Mouse (Mus musculus): ENCODE measurements at regions not wholly inside any gene's neighbourhood (a gene's known extent, or its start where the extent isn't known, plus 50 kb on each side); places are given as distances from the start of the nearest gene placed in this dataset.

DNA sequence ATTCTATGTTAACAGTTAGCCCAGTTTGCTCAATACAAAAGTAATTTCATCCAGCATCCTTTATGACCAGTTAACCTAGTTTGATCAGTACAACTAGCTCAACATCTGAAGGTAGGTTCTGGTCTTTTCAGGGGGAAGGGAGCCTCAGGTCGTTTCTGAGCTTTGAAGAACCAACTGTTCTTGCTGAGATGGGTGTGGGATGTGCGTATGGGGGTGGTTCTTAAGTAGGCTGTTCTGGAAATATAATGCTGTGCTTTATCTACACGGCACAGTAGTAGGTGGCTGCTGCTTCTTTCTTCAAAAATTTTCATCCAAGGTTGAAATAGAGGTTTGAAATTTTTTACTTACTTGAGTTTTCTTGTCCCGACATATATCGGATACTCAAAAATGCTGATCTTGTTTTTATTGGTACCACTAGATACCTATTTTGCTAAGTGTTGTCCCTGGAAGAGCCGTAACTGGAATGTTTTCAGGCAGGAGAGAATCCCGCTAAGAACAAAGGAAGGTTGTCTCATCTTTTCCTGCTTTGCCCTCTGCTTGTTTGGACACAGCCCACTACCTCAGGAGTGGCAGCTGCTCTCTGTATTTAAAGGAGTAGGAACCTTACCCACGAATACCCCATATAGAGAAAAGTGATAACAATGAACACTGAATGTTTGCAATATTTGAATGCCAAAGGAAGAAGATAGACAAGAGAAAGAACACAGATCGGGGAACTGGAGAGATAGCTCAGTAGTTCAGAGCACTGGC is 275.5 kb downstream of the Cdh10 start:
- DNase-seq (ENCODE audit: low read depth, low spot score): no peak

DNA sequence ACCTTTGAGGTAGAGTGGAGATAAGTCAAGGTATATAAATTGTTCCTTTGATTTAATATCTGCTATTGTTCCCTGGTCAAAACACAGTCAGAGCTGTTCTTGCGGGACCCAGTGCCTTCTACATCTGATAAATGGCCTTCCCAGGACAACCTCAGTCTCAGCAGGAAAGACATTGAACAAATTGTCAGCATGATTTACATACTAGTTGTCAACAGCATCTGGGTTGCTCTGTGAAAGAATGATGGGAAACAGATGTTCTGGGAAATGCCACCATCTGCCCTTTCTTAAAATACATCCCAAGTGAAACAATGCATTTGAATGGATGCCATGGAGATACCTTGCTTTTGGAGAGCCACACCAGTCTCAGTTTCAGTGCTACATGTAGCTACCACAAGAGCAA is 296.2 kb downstream of the Cdh10 start:
- no peak for DNase-seq (ENCODE audit: low read depth, low spot score)

DNA sequence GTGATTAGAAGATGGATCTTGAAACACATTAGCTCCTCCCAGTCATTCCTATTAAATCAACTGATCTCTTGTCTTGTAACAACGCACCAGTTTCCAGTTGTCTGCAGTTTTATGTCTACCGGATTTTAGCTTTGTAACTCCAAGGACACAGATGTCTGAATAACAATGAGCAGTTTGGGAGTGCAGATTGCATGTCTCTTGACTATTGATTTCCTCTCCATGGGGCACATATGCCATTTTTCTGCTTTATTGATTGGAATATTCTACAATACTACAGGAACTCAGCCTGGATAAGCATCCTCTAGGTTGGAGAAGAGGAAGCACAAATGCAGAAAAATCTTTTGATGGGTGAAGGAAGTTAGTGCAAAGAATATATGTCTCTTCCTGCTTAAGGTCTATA is 300.2 kb downstream of the Cdh10 start:
- DNase-seq (ENCODE audit: low read depth, low spot score): peak; percentile 6

DNA sequence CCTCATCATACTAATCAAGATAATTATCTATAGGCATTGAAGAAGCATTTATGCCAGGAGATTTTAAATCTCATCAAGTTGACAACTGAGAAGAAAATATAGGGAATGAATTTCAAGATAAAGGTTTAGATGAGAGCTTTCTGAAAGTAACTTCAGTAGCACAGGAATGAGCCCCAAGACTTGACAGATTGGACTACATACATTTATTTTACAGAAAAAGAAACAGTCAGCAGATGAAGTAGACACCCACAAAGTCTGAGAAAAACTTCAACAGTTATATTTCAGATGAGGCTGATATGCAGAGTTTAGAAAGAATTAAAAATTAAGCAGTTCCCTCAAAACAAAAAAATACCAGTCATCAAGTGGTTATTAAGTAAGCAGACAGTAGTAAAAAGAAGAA is 308.7 kb downstream of the Cdh10 start:
- no peak for DNase-seq (ENCODE audit: low read depth, low spot score)

DNA sequence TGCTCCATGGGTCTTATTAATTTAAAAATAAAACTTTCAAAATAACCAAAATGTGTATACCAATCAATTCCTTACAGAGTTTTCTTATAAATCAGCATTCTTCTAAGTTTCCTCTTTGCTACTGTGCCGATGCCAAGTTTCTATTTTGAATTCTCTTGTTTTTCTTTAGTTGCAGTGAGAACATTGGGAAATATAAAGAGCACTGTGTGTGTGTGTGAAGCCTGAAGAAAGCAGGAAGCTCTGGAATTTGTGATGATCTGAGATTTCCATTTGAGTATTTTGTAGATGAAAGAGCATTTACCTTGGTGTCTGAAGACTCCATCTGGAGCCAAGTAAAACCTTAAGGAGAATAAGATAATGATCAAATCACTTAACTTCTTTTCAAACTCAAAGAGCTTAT is 310.6 kb downstream of the Cdh10 start:
- DNase-seq (ENCODE audit: low read depth, low spot score): no peak

DNA sequence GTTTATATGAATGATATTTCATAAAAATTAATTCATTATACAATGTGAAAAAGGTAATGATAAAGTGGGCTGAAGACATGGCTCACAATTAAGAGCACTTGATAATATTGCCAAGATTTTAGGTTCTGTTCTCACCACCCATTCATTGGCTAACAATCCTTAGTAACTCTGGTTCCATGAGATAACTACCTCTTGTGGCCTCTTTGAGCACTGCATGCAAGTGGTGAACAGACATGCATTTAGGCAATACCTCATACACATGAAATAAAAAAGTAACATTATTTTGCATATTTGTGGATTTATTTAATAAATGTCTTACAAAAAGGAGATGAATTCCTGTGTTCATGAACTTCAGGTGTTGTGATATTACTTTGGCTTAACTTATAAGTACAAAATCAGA is 334.9 kb downstream of the Cdh10 start:
- peak; percentile 4 for DNase-seq (ENCODE audit: low read depth, low spot score)

DNA sequence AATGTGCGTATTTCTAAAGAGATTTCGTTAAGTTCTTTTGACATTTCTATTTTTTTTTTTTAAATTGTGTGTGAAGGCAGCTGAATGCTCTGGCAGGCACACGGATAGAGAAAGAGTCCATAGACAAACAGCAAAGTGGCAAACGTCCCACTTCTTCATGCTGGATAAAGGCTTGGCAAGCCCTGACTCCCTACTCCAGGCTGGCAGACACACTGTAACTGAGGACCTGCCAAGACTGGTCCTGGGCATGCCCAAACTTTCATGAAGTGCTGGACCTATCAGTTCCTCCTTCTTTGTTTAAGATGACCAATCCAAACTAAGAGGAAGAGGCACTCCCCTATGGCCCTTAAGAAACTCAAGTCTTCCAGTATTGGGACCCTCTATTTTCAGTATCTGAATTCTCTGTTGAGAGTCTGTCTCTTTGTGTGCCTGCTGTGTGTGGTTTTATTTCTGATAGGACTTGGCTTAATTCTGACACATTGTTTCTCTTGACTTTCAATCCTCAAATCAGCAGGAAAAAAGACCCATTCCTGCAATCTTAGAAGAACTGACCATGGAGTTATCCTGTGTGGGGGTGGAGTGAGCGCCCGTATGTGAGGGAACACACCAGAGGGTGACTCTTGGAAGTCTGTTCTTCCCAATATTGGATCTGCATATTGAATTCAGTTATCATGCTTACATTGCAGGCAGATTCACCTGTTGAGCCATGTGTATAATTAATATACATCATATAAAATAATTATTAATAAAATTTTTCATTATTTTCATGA is 343.6 kb downstream of the Cdh10 start:
- peak; percentile 1 for DNase-seq (ENCODE audit: low read depth, low spot score)

DNA sequence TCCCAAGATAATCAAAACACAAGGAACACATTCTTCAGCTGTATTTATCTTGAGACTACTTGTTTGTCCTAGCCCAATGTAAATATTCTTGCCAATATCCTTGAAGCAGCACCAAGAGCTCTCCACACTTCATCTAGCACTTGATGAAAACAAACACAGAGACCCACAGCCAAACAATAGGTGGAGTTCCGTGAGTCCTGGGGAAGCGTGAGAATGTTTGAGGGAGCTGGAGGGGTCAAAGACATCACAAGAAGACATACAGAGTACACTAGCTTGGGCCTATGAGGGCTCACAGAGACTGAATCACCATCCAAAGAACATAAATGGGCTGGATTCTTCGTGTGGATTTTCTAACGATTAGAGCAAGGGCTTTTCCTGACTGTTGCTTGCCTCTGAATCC is 356.7 kb downstream of the Cdh10 start:
- no peak for DNase-seq (ENCODE audit: low read depth, low spot score)

Data from ZHBTc4 (cell line).